Mouse (Mus musculus): ENCODE measurements at regions not wholly inside any gene's neighbourhood (a gene's known extent, or its start where the extent isn't known, plus 50 kb on each side); places are given as distances from the start of the nearest gene placed in this dataset.
"Not testable (repeated sequence)": the region's sequence is repeated elsewhere in the genome, so short reads cannot be mapped to it uniquely, and the experiment has no call there.

DNA sequence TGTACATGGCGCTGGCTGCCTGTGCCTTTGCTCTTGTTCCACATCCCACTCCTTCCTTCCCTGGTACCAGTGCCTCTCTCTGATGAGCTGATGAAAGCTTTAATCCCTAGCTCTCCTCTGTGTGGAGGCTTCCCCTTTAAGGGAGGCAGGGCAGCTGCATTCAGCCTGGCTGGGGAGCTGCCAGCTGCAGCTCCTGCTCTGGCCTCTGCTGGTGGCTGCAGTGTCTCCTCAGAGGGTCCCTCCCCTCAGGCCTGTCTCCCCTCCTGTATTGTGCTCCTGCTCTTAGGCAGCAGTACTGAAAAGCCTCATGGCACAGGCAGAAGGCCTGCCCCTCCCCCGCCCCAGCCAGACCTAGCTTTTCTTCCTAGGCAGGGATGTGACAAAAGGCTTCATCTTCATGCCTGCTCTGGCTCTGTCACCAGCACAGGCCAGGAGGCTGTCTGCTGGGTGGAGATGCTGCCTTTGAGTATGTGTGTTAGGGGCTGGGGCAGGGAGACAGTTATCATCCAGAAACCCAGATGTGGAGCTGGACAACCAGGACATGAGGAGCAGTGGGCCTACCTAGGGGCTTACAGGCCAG lies 97.7 kb upstream of the Zcchc13 start:
- not testable (repeated sequence) for H3K4me3 ChIP-seq (ENCODE audit: low read depth, low read length); H3K27me3 ChIP-seq (replicated peaks; ENCODE audit: insufficient read depth, low read length); DNase-seq (ENCODE audit: low spot score); H3K4me1 ChIP-seq (ENCODE audit: insufficient read depth, low read depth, low read length); H3K36me3 ChIP-seq (ENCODE audit: insufficient read depth, low read length); H3K9ac ChIP-seq (replicated peaks; ENCODE audit: low read depth); H3K27ac ChIP-seq (ENCODE audit: low read length); H3K9me3 ChIP-seq (ENCODE audit: low read length); H3K4me2 ChIP-seq (replicated peaks; ENCODE audit: low read depth, low read length)
- WGBS: 33% methylated on average over 1 of the region's 2 CpGs
- ATAC-seq: peak; percentile 33; the same call in 1 of the 2 replicates

DNA sequence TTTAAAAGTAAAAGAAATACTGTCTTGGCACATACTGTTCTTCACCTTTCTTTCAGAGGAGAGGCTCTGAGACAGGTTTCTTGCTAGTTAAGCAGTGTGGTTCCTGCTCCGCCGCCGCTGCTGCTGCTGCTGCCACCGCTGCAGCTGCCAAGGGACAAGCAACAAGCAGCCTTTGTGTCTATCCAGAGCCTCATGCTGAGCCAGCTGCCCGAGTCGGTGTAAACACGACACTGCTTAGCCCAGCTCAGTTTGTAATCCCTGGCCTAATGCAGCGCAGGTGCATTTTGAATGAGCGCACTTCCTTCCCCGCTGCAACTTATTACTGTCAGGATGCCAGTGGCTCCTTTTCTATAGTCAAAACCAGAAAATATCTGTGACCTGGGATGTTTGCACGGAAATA lies 97.1 kb upstream of the Zcchc13 start:
- TF ChIP-seq EP300 (IDR thresholded peaks at IDR 0.05) (no peak), CTCF (IDR thresholded peaks at IDR 0.05) (no peak)
- Histone ChIP-seq H3K4me2 (replicated peaks; ENCODE audit: low read depth, low read length) (no peak overlapping the region), H3K36me3 (ENCODE audit: insufficient read depth, low read length) (no peaks in the 10 kb centered on the region), H3K4me3 (ENCODE audit: low read depth, low read length) (no peak overlapping the region), H3K9me3 (ENCODE audit: low read length) (no peaks in the 10 kb centered on the region), H3K27me3 (replicated peaks; ENCODE audit: insufficient read depth, low read length) (no peaks in the 10 kb centered on the region), H3K4me1 (ENCODE audit: insufficient read depth, low read depth, low read length) (no peaks in the 10 kb centered on the region), H3K27ac (ENCODE audit: low read length) (no peak overlapping the region), H3K9ac (replicated peaks; ENCODE audit: low read depth) (no peak overlapping the region)
- ATAC-seq: no peak
- 28% methylated on average over 11 of the region's 11 CpGs for WGBS
- no peak for DNase-seq (ENCODE audit: low spot score)

DNA sequence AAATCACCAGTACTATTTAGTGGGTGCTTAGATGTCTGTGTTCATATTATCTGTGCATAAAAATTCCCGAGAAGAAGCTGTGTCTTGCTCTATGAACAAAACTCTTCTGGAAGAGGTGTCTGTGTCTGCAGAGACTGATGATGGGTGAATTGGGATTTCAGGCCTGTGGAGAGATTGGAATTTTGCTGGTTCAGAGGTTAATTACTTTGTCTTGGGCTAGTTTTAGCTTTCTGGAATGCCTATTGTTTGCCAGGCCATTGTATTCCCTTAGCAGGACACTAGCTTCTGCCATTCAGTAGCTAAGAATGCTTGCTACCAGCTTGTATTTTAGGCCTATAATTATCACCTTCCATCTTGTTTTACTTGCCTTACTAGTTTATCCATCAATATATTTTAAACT lies 96.6 kb upstream of the Zcchc13 start:
- Histone ChIP-seq H3K36me3 (ENCODE audit: insufficient read depth, low read length) (no peaks in the 10 kb centered on the region), H3K27ac (ENCODE audit: low read length) (no peak overlapping the region), H3K4me2 (replicated peaks; ENCODE audit: low read depth, low read length) (no peak overlapping the region), H3K4me3 (ENCODE audit: low read depth, low read length) (no peak overlapping the region), H3K9ac (replicated peaks; ENCODE audit: low read depth) (no peak overlapping the region), H3K27me3 (replicated peaks; ENCODE audit: insufficient read depth, low read length) (no peaks in the 10 kb centered on the region), H3K4me1 (ENCODE audit: insufficient read depth, low read depth, low read length) (no peaks in the 10 kb centered on the region), H3K9me3 (ENCODE audit: low read length) (no peaks in the 10 kb centered on the region)
- TF ChIP-seq EP300 (IDR thresholded peaks at IDR 0.05) (no peak), CTCF (IDR thresholded peaks at IDR 0.05) (no peak)
- DNase-seq (ENCODE audit: low spot score) (no peak), ATAC-seq (no peak)
- 64% methylated on average over 1 of the region's 1 CpGs for WGBS

DNA sequence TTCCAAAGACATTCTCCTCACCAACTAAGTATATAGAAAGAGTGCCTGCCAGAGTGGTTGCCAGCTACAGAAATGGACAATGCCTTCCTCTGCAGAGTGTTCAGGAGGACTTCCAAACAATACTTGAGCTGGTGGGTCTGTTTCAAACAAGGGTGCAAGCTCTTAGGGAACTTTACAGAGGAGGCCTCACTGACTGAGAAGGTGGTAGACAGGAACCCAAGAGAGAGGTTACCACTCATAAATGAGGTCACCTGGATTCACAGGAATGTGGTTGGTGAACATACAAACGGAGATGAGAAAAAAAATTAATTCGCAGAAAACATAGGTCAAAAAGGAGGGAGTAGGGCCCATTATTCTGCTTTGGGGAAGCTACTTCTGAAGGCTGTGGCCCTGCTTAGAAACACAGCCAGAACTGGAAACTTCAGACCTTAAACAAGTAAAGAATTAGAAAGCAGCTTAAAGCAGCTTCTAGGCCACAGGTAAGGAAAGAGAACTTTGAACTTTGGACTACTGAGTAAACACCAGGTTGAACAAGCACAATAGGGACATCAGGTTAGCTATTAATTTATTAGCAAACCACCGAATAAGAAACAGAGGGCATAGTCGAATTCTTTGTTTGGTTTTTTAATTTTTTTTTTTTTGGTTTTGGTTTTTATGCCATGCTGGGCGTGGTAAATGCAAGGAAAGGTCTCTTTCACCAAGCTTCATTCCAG lies 83.7 kb upstream of the Zcchc13 start:
- H3K4me1 ChIP-seq (ENCODE audit: insufficient read depth, low read depth, low read length): no peaks in the 10 kb centered on the region
- H3K9me3 ChIP-seq (ENCODE audit: low read length): no peaks in the 10 kb centered on the region
- H3K9ac ChIP-seq (replicated peaks; ENCODE audit: low read depth): no peak overlapping the region
- DNase-seq (ENCODE audit: low spot score) (no peak), ATAC-seq (no peak)
- no peak for TF ChIP-seq EP300 (IDR thresholded peaks at IDR 0.05)
- no peak for TF ChIP-seq CTCF (IDR thresholded peaks at IDR 0.05)
- no peaks in the 10 kb centered on the region for H3K27me3 ChIP-seq (replicated peaks; ENCODE audit: insufficient read depth, low read length)
- no peak overlapping the region for H3K27ac ChIP-seq (ENCODE audit: low read length)
- 59% methylated on average over 5 of the region's 5 CpGs for WGBS
- H3K4me2 ChIP-seq (replicated peaks; ENCODE audit: low read depth, low read length): no peak overlapping the region
- no peaks in the 10 kb centered on the region for H3K36me3 ChIP-seq (ENCODE audit: insufficient read depth, low read length)
- no peak overlapping the region for H3K4me3 ChIP-seq (ENCODE audit: low read depth, low read length)

DNA sequence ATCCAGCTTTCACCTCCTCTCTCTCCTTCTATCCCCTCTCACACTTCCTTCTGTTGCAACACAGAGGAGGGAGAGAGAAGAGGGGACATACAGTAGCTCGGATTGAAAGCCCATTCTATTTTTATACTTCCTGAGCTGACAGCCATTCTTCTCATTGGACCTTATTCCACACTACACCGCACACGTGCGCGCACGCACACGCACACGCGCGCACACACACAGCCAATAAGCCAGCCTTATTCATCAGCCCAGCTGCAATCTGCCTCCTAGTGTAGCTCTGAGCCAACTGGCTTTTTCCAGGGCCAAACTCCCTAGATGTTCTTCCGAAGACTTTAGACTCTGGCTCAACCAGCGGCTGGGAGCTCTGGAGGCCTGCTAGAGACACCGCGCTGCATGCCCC lies 79.1 kb upstream of the Zcchc13 start:
- Histone ChIP-seq H3K4me2 (replicated peaks; ENCODE audit: low read depth, low read length) (no peak overlapping the region), H3K4me1 (ENCODE audit: insufficient read depth, low read depth, low read length) (no peaks in the 10 kb centered on the region), H3K27me3 (replicated peaks; ENCODE audit: insufficient read depth, low read length) (no peaks in the 10 kb centered on the region), H3K36me3 (ENCODE audit: insufficient read depth, low read length) (no peaks in the 10 kb centered on the region), H3K9me3 (ENCODE audit: low read length) (no peaks in the 10 kb centered on the region), H3K4me3 (ENCODE audit: low read depth, low read length) (no peak overlapping the region), H3K9ac (replicated peaks; ENCODE audit: low read depth) (no peak overlapping the region), H3K27ac (ENCODE audit: low read length) (peak overlapping the region; percentile 4; the same call in 1 of the 2 replicates)
- peak; percentile 32 for TF ChIP-seq CTCF (IDR thresholded peaks at IDR 0.05)
- TF ChIP-seq EP300 (IDR thresholded peaks at IDR 0.05): peak; percentile 75
- 40% methylated on average over 14 of the region's 14 CpGs for WGBS
- DNase-seq (ENCODE audit: low spot score) (peak; percentile 92), ATAC-seq (peak; percentile 93)

DNA sequence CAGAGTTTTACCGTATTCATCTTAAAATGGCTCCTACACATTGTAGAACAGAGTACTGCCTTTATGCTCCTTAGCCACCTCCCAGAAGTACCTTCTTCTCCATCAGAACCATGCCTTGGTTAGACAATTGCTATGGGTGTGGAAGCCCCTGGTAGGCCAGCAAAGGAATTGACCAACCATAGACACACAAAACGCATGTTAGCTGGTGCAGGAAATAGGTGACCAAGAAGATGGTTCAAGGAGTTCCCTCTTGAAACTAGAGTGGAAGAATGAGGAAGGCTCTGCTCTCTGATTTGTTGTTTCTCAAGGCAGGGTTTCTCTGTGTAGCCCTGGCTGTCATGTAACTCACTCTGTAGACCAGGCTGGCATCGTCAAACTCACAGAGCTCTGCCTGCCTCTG lies 77.2 kb upstream of the Zcchc13 start:
- WGBS: 99% methylated on average over 3 of the region's 3 CpGs

More for the DNA sequence above, 77.2 kb upstream of the Zcchc13 start:
- no peak for TF ChIP-seq CTCF (IDR thresholded peaks at IDR 0.05)
- TF ChIP-seq EP300 (IDR thresholded peaks at IDR 0.05): no peak
- no peak overlapping the region for H3K9ac ChIP-seq (replicated peaks; ENCODE audit: low read depth)
- no peak overlapping the region for H3K4me2 ChIP-seq (replicated peaks; ENCODE audit: low read depth, low read length)
- no peak overlapping the region for H3K4me3 ChIP-seq (ENCODE audit: low read depth, low read length)
- no peak for DNase-seq (ENCODE audit: low spot score)
- no peaks in the 10 kb centered on the region for H3K27me3 ChIP-seq (replicated peaks; ENCODE audit: insufficient read depth, low read length)
- ATAC-seq: no peak
- no peaks in the 10 kb centered on the region for H3K36me3 ChIP-seq (ENCODE audit: insufficient read depth, low read length)
- H3K4me1 ChIP-seq (ENCODE audit: insufficient read depth, low read depth, low read length): no peaks in the 10 kb centered on the region
- H3K9me3 ChIP-seq (ENCODE audit: low read length): no peaks in the 10 kb centered on the region
- no peak overlapping the region for H3K27ac ChIP-seq (ENCODE audit: low read length)

All from lung, postnatal 0 days (tissue).